Mouse (Mus musculus): ENCODE data around the gene Zscan22. TPM values are rescaled to one million over a fixed set of nuclear protein-coding genes. Genes with fewer than 3 reads are reported as not detected.
"Not testable (repeated sequence)": the region's sequence is repeated elsewhere in the genome, so short reads cannot be mapped to it uniquely, and the experiment has no call there.

The Zscan22 gene
- polyA plus RNA-seq, 1 experiment from 2014 or later = 17.5 TPM

DNA sequence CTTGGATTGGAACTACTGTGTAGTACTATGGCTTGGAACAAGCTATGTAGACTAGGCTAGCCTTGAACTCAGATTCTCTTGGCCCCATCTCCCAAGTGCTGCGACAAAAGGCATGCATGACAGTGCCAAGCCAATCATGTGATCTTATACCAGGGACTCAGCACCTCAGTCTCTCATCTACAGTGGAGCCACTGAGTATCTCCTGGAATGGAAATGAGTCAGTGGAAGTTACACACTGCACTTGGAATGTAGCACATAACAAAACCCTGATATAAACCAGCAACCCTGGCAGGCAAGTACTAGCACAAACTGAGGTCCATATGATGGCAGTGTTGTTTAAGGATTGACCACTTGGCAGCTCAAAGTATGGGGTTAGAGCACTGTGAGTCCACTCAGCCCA is 7.5 kb downstream of the Zscan22 start:
- Histone ChIP-seq H3K27ac (replicated peaks) (no peak overlapping the region), H3K36me3 (peaks cover 56% of the 10 kb centered on the region), H3K27me3 (no peaks in the 10 kb centered on the region), H3K4me3 (replicated peaks) (no peak overlapping the region), H3K9ac (no peak overlapping the region), H3K9me3 (replicated peaks) (no peaks in the 10 kb centered on the region), H3K4me1 (peaks cover 9% of the 10 kb centered on the region), H3K4me2 (replicated peaks) (no peak overlapping the region)
- no peak for ATAC-seq (ENCODE audit: insufficient number of reproducible peaks, low FRiP score, low TSS enrichment, low read depth)
- 82% methylated on average over 1 of the region's 1 CpGs for WGBS

DNA sequence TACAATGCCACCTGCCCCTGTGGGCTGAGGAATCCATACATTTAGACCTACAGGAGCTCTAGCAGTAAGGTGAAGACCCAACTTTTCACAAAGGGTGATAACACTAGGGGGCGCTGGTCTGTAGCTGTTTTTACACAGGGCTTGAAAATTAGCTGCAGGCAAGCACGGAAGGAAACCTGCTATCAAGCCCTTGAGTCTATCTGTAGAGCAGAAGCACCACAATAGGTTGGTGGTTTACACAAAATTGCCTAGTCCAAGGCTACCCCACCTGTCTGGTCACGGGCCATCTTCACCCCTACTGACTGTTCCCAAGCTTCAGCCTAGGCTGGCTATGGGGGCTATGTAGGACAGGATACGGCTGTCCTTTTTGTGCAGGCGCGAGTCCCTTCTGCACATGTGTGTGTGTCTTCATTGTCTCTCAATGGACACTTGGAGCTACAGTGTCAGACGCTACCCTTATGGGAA is 11.9 kb downstream of the Zscan22 start:
- WGBS = 45% methylated on average over 7 of the region's 7 CpGs
- Histone ChIP-seq H3K4me1 (peaks cover 9% of the 10 kb centered on the region), H3K27ac (replicated peaks) (peak overlapping the region; percentile 92), H3K4me3 (replicated peaks) (peak overlapping the region; percentile 56), H3K36me3 (peaks cover 45% of the 10 kb centered on the region), H3K9ac (peak overlapping the region; percentile 40; the same call in 1 of the 2 replicates), H3K9me3 (replicated peaks) (no peaks in the 10 kb centered on the region), H3K4me2 (replicated peaks) (peak overlapping the region; percentile 54), H3K27me3 (no peaks in the 10 kb centered on the region)
- no peak; the same call in 1 of the 2 replicates for ATAC-seq (ENCODE audit: insufficient number of reproducible peaks, low FRiP score, low TSS enrichment, low read depth)

DNA sequence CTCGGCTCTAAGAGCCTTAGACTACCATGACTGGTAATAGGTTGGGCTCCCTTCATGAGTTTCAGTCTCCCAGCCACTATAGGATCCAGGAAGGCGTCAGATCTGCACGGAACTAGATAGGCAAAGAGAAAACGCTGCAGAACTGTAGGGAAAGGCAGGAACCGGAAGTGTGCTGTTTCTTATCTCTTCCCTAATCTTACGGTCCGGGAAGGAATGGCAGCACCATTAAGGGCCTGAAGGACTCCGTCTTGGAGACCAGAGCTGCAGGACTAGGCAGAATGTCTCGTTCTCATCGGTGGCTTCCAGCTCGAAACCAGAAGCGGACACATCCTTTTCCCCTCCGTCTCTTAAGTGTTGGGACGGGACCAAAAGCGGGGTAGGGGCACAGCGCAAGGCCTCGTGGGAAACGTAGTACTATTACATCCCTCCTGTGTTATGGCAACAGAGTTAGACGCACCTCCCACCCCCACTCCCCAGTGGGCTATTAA is 12.6 kb downstream of the Zscan22 start:
- peak overlapping the region; percentile 92 for H3K27ac ChIP-seq (replicated peaks)
- H3K27me3 ChIP-seq = no peaks in the 10 kb centered on the region
- WGBS = 6% methylated on average over 19 of the region's 19 CpGs
- H3K4me2 ChIP-seq (replicated peaks) = peak overlapping the region; percentile 54
- H3K4me3 ChIP-seq (replicated peaks) = peak overlapping the region; percentile 56
- ATAC-seq (ENCODE audit: insufficient number of reproducible peaks, low FRiP score, low TSS enrichment, low read depth) = peak; percentile 72
- H3K9ac ChIP-seq = peak overlapping the region; percentile 40
- no peaks in the 10 kb centered on the region for H3K9me3 ChIP-seq (replicated peaks)
- H3K4me1 ChIP-seq = peaks cover 9% of the 10 kb centered on the region
- H3K36me3 ChIP-seq = peaks cover 38% of the 10 kb centered on the region

- Histone ChIP-seq H3K36me3 (peaks cover 5% of the 10 kb centered on the region), H3K4me3 (replicated peaks) (no peak overlapping the region), H3K9me3 (replicated peaks) (no peaks in the 10 kb centered on the region), H3K9ac (no peak overlapping the region), H3K4me1 (peaks cover 9% of the 10 kb centered on the region), H3K27me3 (no peaks in the 10 kb centered on the region), H3K4me2 (replicated peaks) (no peak overlapping the region), H3K27ac (replicated peaks) (no peak overlapping the region)
- no peak for ATAC-seq (ENCODE audit: insufficient number of reproducible peaks, low FRiP score, low TSS enrichment, low read depth)
Observed at GRCm38 (mm10) chr7:12913556-12913955, 15.9 kb downstream of the Zscan22 start.

- H3K9ac ChIP-seq; H3K9me3 ChIP-seq (replicated peaks); H3K27ac ChIP-seq (replicated peaks); H3K4me3 ChIP-seq (replicated peaks); H3K27me3 ChIP-seq; ATAC-seq (ENCODE audit: insufficient number of reproducible peaks, low FRiP score, low TSS enrichment, low read depth); H3K4me2 ChIP-seq (replicated peaks): not testable (repeated sequence)
- Histone ChIP-seq H3K36me3 (peaks cover 23% of the 10 kb centered on the region), H3K4me1 (peaks cover 23% of the 10 kb centered on the region)
- WGBS = 82% methylated on average over 7 of the region's 8 CpGs
Observed at GRCm38 (mm10) chr7:12920495-12920894, 22.9 kb downstream of the Zscan22 start.

DNA sequence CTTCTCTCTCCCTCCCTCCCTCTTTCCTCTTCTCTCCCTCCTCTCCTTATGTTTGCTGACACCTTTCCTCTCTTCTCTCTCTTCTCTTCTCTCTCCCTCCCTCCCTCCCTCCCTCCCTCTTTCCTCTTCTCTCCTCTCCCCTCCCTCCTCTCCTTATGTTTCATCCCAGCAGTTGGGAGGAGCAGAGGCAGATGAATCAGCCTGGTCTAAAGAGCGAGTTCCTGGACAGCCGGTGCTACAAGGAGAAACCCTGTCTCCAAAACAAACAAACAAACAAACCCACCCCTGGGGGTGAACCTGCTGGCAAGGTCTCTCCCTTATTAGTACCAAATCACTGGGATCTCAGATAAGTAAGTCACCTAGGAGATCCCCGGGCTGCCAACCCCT is 23.7 kb downstream of the Zscan22 start:
- Histone ChIP-seq H3K27ac (replicated peaks) (peak overlapping the region; percentile 98), H3K27me3 (no peaks in the 10 kb centered on the region), H3K4me1 (peaks cover 30% of the 10 kb centered on the region), H3K4me2 (replicated peaks) (peak overlapping the region; percentile 86), H3K9me3 (replicated peaks) (no peaks in the 10 kb centered on the region), H3K36me3 (peaks cover 32% of the 10 kb centered on the region), H3K9ac (peak overlapping the region; percentile 69), H3K4me3 (replicated peaks) (peak overlapping the region; percentile 99)
- ATAC-seq (ENCODE audit: insufficient number of reproducible peaks, low FRiP score, low TSS enrichment, low read depth) = peak; percentile 5; the same call in 1 of the 2 replicates
- WGBS = 2% methylated on average over 3 of the region's 3 CpGs

- Histone ChIP-seq H3K9me3 (replicated peaks) (no peaks in the 10 kb centered on the region), H3K4me2 (replicated peaks) (peak within 1 kb of the TSS; percentile 87), H3K36me3 (peaks cover 37% of the 10 kb centered on the region), H3K4me3 (replicated peaks) (peak within 1 kb of the TSS; percentile 99), H3K27me3 (peaks cover 4% of the 10 kb centered on the region; the same call in 1 of the 2 replicates), H3K4me1 (peaks cover 35% of the 10 kb centered on the region), H3K9ac (peak within 1 kb of the TSS; percentile 93), H3K27ac (replicated peaks) (peak within 1 kb of the TSS; percentile 98)
- ATAC-seq (ENCODE audit: insufficient number of reproducible peaks, low FRiP score, low TSS enrichment, low read depth) = peak; percentile 98
- WGBS = under 1% methylated on average over 55 of the region's 55 CpGs
Observed at GRCm38 (mm10) chr7:12921705-12922465, 24.3 kb downstream of the Zscan22 start, which contains the start of gene Rps5. Rps5 (plus strand) TSS chr7:12922290.

DNA sequence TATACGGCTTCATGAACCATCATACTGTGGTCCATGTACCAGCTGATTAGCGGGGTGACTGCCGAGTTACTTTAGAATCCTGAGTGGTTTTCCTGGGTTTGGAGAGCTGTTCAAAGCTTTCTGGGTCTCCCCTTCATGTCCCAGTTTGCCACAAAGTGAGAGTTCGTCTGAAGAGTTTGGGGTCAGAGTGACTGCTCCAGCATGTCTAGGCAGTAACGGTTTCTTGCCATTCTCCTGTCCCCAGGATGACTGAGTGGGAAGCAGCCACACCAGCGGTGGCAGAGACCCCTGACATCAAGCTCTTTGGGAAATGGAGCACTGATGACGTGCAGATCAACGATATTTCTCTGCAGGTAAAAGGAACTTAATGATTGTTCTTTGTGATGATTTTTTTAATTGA is 25.1 kb downstream of the Zscan22 start:
- H3K9ac ChIP-seq = peak overlapping the region; percentile 93
- peak overlapping the region; percentile 99 for H3K4me3 ChIP-seq (replicated peaks)
- H3K36me3 ChIP-seq = peaks cover 41% of the 10 kb centered on the region
- 2% methylated on average over 8 of the region's 8 CpGs for WGBS
- peaks cover 42% of the 10 kb centered on the region for H3K4me1 ChIP-seq
- 0 out of 2 replicates have a peak overlapping the region, but pooled peaks have one; percentile 51 for H3K27ac ChIP-seq (replicated peaks)
- peaks cover 7% of the 10 kb centered on the region; the same call in 1 of the 2 replicates for H3K27me3 ChIP-seq
- no peaks in the 10 kb centered on the region for H3K9me3 ChIP-seq (replicated peaks)
- H3K4me2 ChIP-seq (replicated peaks) = peak overlapping the region; percentile 87
- no peak for ATAC-seq (ENCODE audit: insufficient number of reproducible peaks, low FRiP score, low TSS enrichment, low read depth)

- no peak overlapping the region for H3K9ac ChIP-seq
- no peak overlapping the region for H3K27ac ChIP-seq (replicated peaks)
- no peak for ATAC-seq (ENCODE audit: insufficient number of reproducible peaks, low FRiP score, low TSS enrichment, low read depth)
- H3K9me3 ChIP-seq (replicated peaks) = no peaks in the 10 kb centered on the region
- 83% methylated on average over 7 of the region's 7 CpGs for WGBS
- H3K4me1 ChIP-seq = peaks cover 47% of the 10 kb centered on the region
- no peak overlapping the region for H3K4me3 ChIP-seq (replicated peaks)
- peaks cover 41% of the 10 kb centered on the region for H3K36me3 ChIP-seq
- no peak overlapping the region for H3K4me2 ChIP-seq (replicated peaks)
- H3K27me3 ChIP-seq = peaks cover 10% of the 10 kb centered on the region
Observed at GRCm38 (mm10) chr7:12926316-12926715, 28.7 kb downstream of the Zscan22 start.

DNA sequence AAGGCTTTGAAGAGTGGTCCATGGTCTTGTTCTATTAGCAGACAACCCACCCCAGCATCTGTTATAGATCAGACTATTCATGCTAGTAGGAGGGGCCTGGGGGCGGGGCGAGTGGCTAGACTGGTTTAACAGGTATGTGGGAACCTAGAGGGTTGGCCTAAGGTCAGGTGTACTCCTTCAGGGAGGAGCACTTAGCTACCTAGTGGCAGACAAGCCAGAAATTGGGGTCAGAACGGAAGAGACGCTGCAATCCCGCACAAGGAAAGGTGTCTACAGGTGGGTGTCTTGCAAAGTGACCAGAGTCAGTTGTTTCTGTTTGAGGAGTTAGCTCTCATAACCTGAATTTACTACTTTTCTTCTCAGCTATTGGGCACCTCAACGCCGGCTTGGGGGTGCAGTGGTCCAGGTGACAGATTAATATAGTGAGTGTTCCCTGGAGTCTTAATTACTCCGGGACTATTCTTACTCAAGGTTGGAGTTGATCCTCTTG is 29.6 kb downstream of the Zscan22 start, which contains the start of gene Rnf225:
TSS of gene Rnf225 (plus strand) at position 226 of the 490 bp plus-strand sequence.
- Histone ChIP-seq H3K36me3 (peaks cover 41% of the 10 kb centered on the region), H3K27me3 (peaks cover 10% of the 10 kb centered on the region), H3K4me1 (peaks cover 47% of the 10 kb centered on the region), H3K4me3 (replicated peaks) (peak within 1 kb of the TSS; percentile 41), H3K9ac (peak within 1 kb of the TSS; percentile 28), H3K4me2 (replicated peaks) (peak within 1 kb of the TSS; percentile 79), H3K9me3 (replicated peaks) (no peaks in the 10 kb centered on the region), H3K27ac (replicated peaks) (no peak within 1 kb of the TSS)
- 22% methylated on average over 8 of the region's 8 CpGs for WGBS
- 0 out of 2 replicates have a peak, but pooled peaks have one; percentile 9 for ATAC-seq (ENCODE audit: insufficient number of reproducible peaks, low FRiP score, low TSS enrichment, low read depth)
